Comparison of ENCODE assay signal across 11 mouse cellular contexts in genomic region chr12:36426163-36427045, GRCm38 (mm10). TPM values are rescaled to one million over a fixed set of nuclear protein-coding genes. Genes with fewer than 3 reads are reported as not detected.
DNase-seq lines count a peak whose midpoint lies in the region; ATAC-seq lines count a peak whose summit lies in the region.
"Had no signal": no experiment of that assay in that cellular context is flagged by ENCODE, and none has a peak within 500 bp of the region (broad histone marks: within the 10 kb centered on the region; RNA-seq: fewer than 3 reads in every experiment).

No protein-coding gene starts in this region.

- H3K27me3 ChIP-seq in forebrain, embryonic 10.5 days (ENCODE audit: poor library complexity, severe bottlenecking) = no peaks in the 10 kb centered on the region
- H3K27me3 ChIP-seq in forebrain, embryonic 15.5 days = no peaks in the 10 kb centered on the region
- H3K27me3 ChIP-seq in hindbrain, embryonic 14.5 days (ENCODE audit: control insufficient read depth, insufficient read depth, low read length) = no peaks in the 10 kb centered on the region
- no peaks in the 10 kb centered on the region for H3K27me3 ChIP-seq in liver, embryonic 11.5 days (replicated peaks; ENCODE audit: control insufficient read depth, insufficient read depth, low read length)

- WGBS in forebrain, embryonic 10.5 days = 71% methylated on average over 15 of the region's 15 CpGs
- 79% methylated on average over 15 of the region's 15 CpGs for WGBS in forebrain, embryonic 15.5 days
- 59% methylated on average over 15 of the region's 15 CpGs for WGBS in hindbrain, embryonic 14.5 days
- 79% methylated on average over 15 of the region's 15 CpGs for WGBS in liver, embryonic 11.5 days

- peaks cover 8% of the 10 kb centered on the region; the same call in 1 of the 2 replicates for H3K4me1 ChIP-seq in forebrain, embryonic 10.5 days
- H3K4me1 ChIP-seq in forebrain, embryonic 15.5 days = no peaks in the 10 kb centered on the region
- no peaks in the 10 kb centered on the region for H3K4me1 ChIP-seq in hindbrain, embryonic 14.5 days (replicated peaks; ENCODE audit: control insufficient read depth, insufficient read depth, low read length)
- H3K4me1 ChIP-seq in liver, embryonic 11.5 days (replicated peaks; ENCODE audit: control insufficient read depth, insufficient read depth, low read length) = no peaks in the 10 kb centered on the region

- H3K9me3 ChIP-seq in forebrain, embryonic 10.5 days = no peaks in the 10 kb centered on the region
- no peaks in the 10 kb centered on the region for H3K9me3 ChIP-seq in forebrain, embryonic 15.5 days
- no peaks in the 10 kb centered on the region for H3K9me3 ChIP-seq in hindbrain, embryonic 14.5 days (ENCODE audit: control insufficient read depth, low read length)
- no peaks in the 10 kb centered on the region for H3K9me3 ChIP-seq in liver, embryonic 11.5 days (ENCODE audit: control insufficient read depth, low read length)

- no peak overlapping the region for H3K9ac ChIP-seq in forebrain, embryonic 15.5 days (replicated peaks)
- no peak overlapping the region for H3K9ac ChIP-seq in hindbrain, embryonic 14.5 days
- H3K9ac ChIP-seq in liver, embryonic 11.5 days (ENCODE audit: low read depth, low read length) = no peak overlapping the region

- DNase-seq in forebrain, embryonic 10.5 days (ENCODE audit: extremely low spot score, low spot score) = peak; percentile 16
- DNase-seq in Muller cell, postnatal 12 days (ENCODE audit: inconsistent ontology term) = peak; percentile 12
- no peak for DNase-seq in hindbrain, embryonic 14.5 days (ENCODE audit: low spot score)
- peak; percentile 23 to 46 for DNase-seq in kidney, postnatal 4 days
- DNase-seq in liver, embryonic 11.5 days (ENCODE audit: low spot score) = no peak
- no peak for DNase-seq in retina, embryonic 14.5 days (ENCODE audit: low spot score)
- DNase-seq in cerebellum, postnatal 4 days (ENCODE audit: low spot score in 2 of 2) = no peak
- DNase-seq: adrenal gland, adult 2 months; cerebellum, adult 2 months had no signal

- no peak overlapping the region for H3K27ac ChIP-seq in forebrain, embryonic 10.5 days
- no peak overlapping the region for H3K27ac ChIP-seq in forebrain, embryonic 15.5 days (replicated peaks)
- no peak overlapping the region for H3K27ac ChIP-seq in hindbrain, embryonic 14.5 days
- no peak overlapping the region for H3K27ac ChIP-seq in liver, embryonic 11.5 days (ENCODE audit: low read depth, low read length)
- H3K27ac ChIP-seq: macrophage had no signal

- no peak overlapping the region for H3K4me3 ChIP-seq in forebrain, embryonic 10.5 days
- H3K4me3 ChIP-seq in forebrain, embryonic 15.5 days = no peak overlapping the region
- no peak overlapping the region for H3K4me3 ChIP-seq in hindbrain, embryonic 14.5 days (replicated peaks; ENCODE audit: low read length)
- no peak overlapping the region for H3K4me3 ChIP-seq in liver, embryonic 11.5 days (ENCODE audit: low read depth, low read length)

- no peak overlapping the region for H3K4me2 ChIP-seq in forebrain, embryonic 15.5 days (replicated peaks)
- no peak overlapping the region for H3K4me2 ChIP-seq in hindbrain, embryonic 14.5 days (replicated peaks)
- no peak overlapping the region for H3K4me2 ChIP-seq in liver, embryonic 11.5 days

- no peaks in the 10 kb centered on the region for H3K36me3 ChIP-seq in forebrain, embryonic 10.5 days (replicated peaks)
- no peaks in the 10 kb centered on the region for H3K36me3 ChIP-seq in forebrain, embryonic 15.5 days
- no peaks in the 10 kb centered on the region for H3K36me3 ChIP-seq in hindbrain, embryonic 14.5 days (replicated peaks; ENCODE audit: control insufficient read depth, insufficient read depth)
- no peaks in the 10 kb centered on the region for H3K36me3 ChIP-seq in liver, embryonic 11.5 days (ENCODE audit: control insufficient read depth, insufficient read depth, low read length)

- no peak for ATAC-seq in forebrain, embryonic 15.5 days (replicated peaks)
- ATAC-seq in hindbrain, embryonic 14.5 days (ENCODE audit: low FRiP score) = peak; percentile 53; the same call in 1 of the 2 replicates
- ATAC-seq in liver, embryonic 11.5 days (replicated peaks; ENCODE audit: low FRiP score) = no peak

RNA-seq across cellular contexts. Expression of gene D630036H23Rik, which starts 44.4 kb away (rescaled TPM):
- polyA plus RNA-seq in forebrain, embryonic 10.5 days (2016; fragmentation: Nextera tagmentation; extraction: Ambion mirVana) = 0.74 and 0.95 TPM in 2 replicates
- polyA plus RNA-seq in forebrain, embryonic 15.5 days (2015; fragmentation: Nextera tagmentation; extraction: Ambion mirVana) = 2.4 and 2.8 TPM in 2 replicates
- 2.7 and 2.8 TPM in 2 replicates for polyA plus RNA-seq in hindbrain, embryonic 14.5 days (2014; fragmentation: Nextera tagmentation; extraction: Ambion mirVana)
- 0.63 and 0.94 TPM in 2 replicates for polyA plus RNA-seq in liver, embryonic 11.5 days (2014; fragmentation: Nextera tagmentation; extraction: Ambion mirVana)
- polyA plus RNA-seq: macrophage had no signal

RNA-seq across cellular contexts. Expression of gene Ispd, which starts 45.2 kb away (rescaled TPM):
- 5.7 and 6.2 TPM in 2 replicates for polyA plus RNA-seq in forebrain, embryonic 10.5 days (2016; fragmentation: Nextera tagmentation; extraction: Ambion mirVana)
- polyA plus RNA-seq in forebrain, embryonic 15.5 days (2015; fragmentation: Nextera tagmentation; extraction: Ambion mirVana) = 8.3 and 8.6 TPM in 2 replicates
- polyA plus RNA-seq in hindbrain, embryonic 14.5 days (2014; fragmentation: Nextera tagmentation; extraction: Ambion mirVana) = 14.9 and 16.1 TPM in 2 replicates
- polyA plus RNA-seq in liver, embryonic 11.5 days (2014; fragmentation: Nextera tagmentation; extraction: Ambion mirVana) = 5.0 and 5.7 TPM in 2 replicates

Comparison
In these comparisons a context has a peak if more than half of its experiments do, and no peak if none do; other contexts are left out.
1. DNase-seq: peak in forebrain, embryonic 10.5 days (single experiment), Muller cell, postnatal 12 days (single experiment) and kidney, postnatal 4 days (2 of 2); none in hindbrain, embryonic 14.5 days (single experiment), liver, embryonic 11.5 days (single experiment), retina, embryonic 14.5 days (single experiment) and cerebellum, postnatal 4 days (0 of 2).